Mouse (Mus musculus): ENCODE measurements at regions not wholly inside any gene's neighbourhood (a gene's known extent, or its start where the extent isn't known, plus 50 kb on each side); places are given as distances from the start of the nearest gene placed in this dataset.

DNA sequence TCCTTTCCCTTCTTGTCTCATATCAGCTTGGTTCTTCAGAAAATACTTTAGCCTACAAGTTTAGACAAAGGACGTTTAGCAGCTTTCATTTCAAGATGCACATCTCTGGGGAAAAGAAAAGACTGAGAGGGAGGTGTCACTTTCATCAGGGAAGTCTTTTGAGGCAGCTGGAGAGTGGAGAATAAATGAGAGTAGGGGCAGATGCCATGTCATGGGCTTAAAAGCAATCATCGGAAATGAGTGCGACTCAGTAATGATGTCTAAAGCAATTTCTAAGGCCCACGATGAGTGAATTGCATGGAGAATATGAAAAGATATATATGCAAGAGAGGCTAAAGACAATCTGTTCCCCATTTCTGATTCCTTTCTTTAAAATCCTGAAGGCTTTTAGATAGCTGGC is 295.7 kb upstream of the Steap1 start:
- no peak for DNase-seq (ENCODE audit: low read depth, low spot score)

GRCm38 (mm10) chr5:6040866-6041265 is 291.7 kb upstream of the Steap1 start:
- no peak for DNase-seq (ENCODE audit: low read depth, low spot score)

GRCm38 (mm10) chr5:6016695-6017094 is 267.6 kb upstream of the Steap1 start:
- DNase-seq (ENCODE audit: low read depth, low spot score): peak; percentile 22
